Mouse (Mus musculus) small intestine, adult 2 months (tissue): Measurements from ENCODE around the gene Mal. TPM values are rescaled to one million over a fixed set of nuclear protein-coding genes. Genes with fewer than 3 reads are reported as not detected.
A peak's percentile ranks its signal among the peaks of the same experiment; 100 is the strongest.

ENCODE experiments used
- H3K27ac ChIP-seq: fragments of 200-500 bp; 2 replicates; pipeline ENCODE4 v1.5.1; 2012; ENCODE audit warnings: low read depth, low read length, control low read depth, inconsistent platforms; ENCODE audit not compliant: insufficient read depth
- H3K27me3 ChIP-seq: fragments of 200-500 bp; 2 replicates; pipeline ENCODE4 v1.6.1; 2012; ENCODE audit warnings: mild to moderate bottlenecking, moderate library complexity, low read length, inconsistent platforms; ENCODE audit not compliant: control insufficient read depth, insufficient read depth
- H3K36me3 ChIP-seq: fragments of 200-500 bp; 2 replicates; pipeline ENCODE4 v1.6.1; 2012; ENCODE audit warnings: mild to moderate bottlenecking, low read length, control low read depth, inconsistent platforms; ENCODE audit not compliant: control insufficient read depth, insufficient read depth
- H3K4me1 ChIP-seq: fragments of 200-500 bp; 2 replicates; pipeline ENCODE4 v1.6.1; 2012; ENCODE audit warnings: low read length, inconsistent platforms, mixed read lengths; ENCODE audit not compliant: control insufficient read depth, insufficient read depth, insufficient read length
- H3K4me3 ChIP-seq: fragments of 200-500 bp; 2 replicates; pipeline ENCODE4 v1.5.1; 2012; ENCODE audit warnings: low read depth, mild to moderate bottlenecking, control low read depth, inconsistent platforms, low read length, moderate library complexity
- CTCF ChIP-seq: fragments of 200-500 bp; IDR thresholded peaks from 2 replicates; pipeline ENCODE4 v1.5.1; 2012; ENCODE audit warnings: low read depth, mild to moderate bottlenecking, control low read depth, inconsistent platforms, low read length, moderate library complexity, mixed read lengths; ENCODE audit not compliant: insufficient replicate concordance, insufficient read length; ENCODE audit errors: extremely low read depth
- POLR2A ChIP-seq: fragments of 200-500 bp; IDR thresholded peaks from 2 replicates; pipeline ENCODE4 v1.6.1; 2012; ENCODE audit warnings: low read depth, mild to moderate bottlenecking, control low read depth, inconsistent platforms, low read length, moderate library complexity
- WGBS: fragments of 180-500 bp; shearing (Covaris S2); methylation state at CpG from one replicate; pipeline ENCODE4 v1.1.7; 2018; 5-methylcytosine and 5-hydroxymethylcytosine counted together
- polyA plus RNA-seq: library from polyadenylated mRNA; depleted of rRNA; stranded (reverse); fragments of >200 nt; gene quantifications from 2 replicates; pipeline ENCODE4 v1.2.3, GENCODE M21; 2012; rRNA removed

Mal gene
- 0.37 and 17.1 TPM in 2 replicates for polyA plus RNA-seq

- Histone ChIP-seq H3K27me3 (peaks cover 27% of the 10 kb centered on the region), H3K36me3 (no peaks in the 10 kb centered on the region), H3K4me1 (peaks cover 4% of the 10 kb centered on the region; the same call in 1 of the 2 replicates), H3K4me3 (peak within 1 kb of the TSS; percentile 52), H3K27ac (no peak within 1 kb of the TSS)
- 1% methylated on average over 43 of the region's 43 CpGs for WGBS
- TF ChIP-seq CTCF: no peak
- no peak for TF ChIP-seq POLR2A
Measured at GRCm38 (mm10) chr2:127656086-127656720, at the start of gene Mal. Mal (minus strand) TSS chr2:127656695.

GRCm38 (mm10) chr2:127705267-127705666, 48.8 kb upstream of the Mal start:
- H3K27ac ChIP-seq: no peak overlapping the region
- H3K4me3 ChIP-seq: no peak overlapping the region
- WGBS: 92% methylated on average over 6 of the region's 6 CpGs
- no peaks in the 10 kb centered on the region for H3K4me1 ChIP-seq
- no peaks in the 10 kb centered on the region for H3K27me3 ChIP-seq
- H3K36me3 ChIP-seq: peaks cover 29% of the 10 kb centered on the region
- no peak for TF ChIP-seq CTCF
- TF ChIP-seq POLR2A: no peak

- no peak overlapping the region for H3K27ac ChIP-seq
- H3K36me3 ChIP-seq: no peaks in the 10 kb centered on the region
- no peaks in the 10 kb centered on the region for H3K4me1 ChIP-seq
- H3K27me3 ChIP-seq: no peaks in the 10 kb centered on the region
- no peak overlapping the region for H3K4me3 ChIP-seq
- no peak for TF ChIP-seq POLR2A
- no peak for TF ChIP-seq CTCF
- WGBS: 82% methylated on average over 4 of the region's 4 CpGs
Measured at GRCm38 (mm10) chr2:127689239-127689638, 32.7 kb upstream of the Mal start.

GRCm38 (mm10) chr2:127683687-127684331, 27.3 kb upstream of the Mal start:
- no peaks in the 10 kb centered on the region for H3K36me3 ChIP-seq
- TF ChIP-seq POLR2A: no peak
- TF ChIP-seq CTCF: peak; percentile 66; the same call in 1 of the 2 replicates
- 39% methylated on average over 12 of the region's 12 CpGs for WGBS
- H3K27ac ChIP-seq: no peak overlapping the region
- no peaks in the 10 kb centered on the region for H3K27me3 ChIP-seq
- H3K4me3 ChIP-seq: no peak overlapping the region
- H3K4me1 ChIP-seq: no peaks in the 10 kb centered on the region

- Histone ChIP-seq H3K4me3 (no peak overlapping the region), H3K27ac (no peak overlapping the region), H3K27me3 (no peaks in the 10 kb centered on the region), H3K4me1 (no peaks in the 10 kb centered on the region; the same call in 1 of the 2 replicates), H3K36me3 (no peaks in the 10 kb centered on the region)
- WGBS: 5% methylated on average over 2 of the region's 2 CpGs
- TF ChIP-seq POLR2A: no peak
- peak; percentile 47; the same call in 1 of the 2 replicates for TF ChIP-seq CTCF
Measured at GRCm38 (mm10) chr2:127667843-127668506, 11.5 kb upstream of the Mal start.

GRCm38 (mm10) chr2:127667015-127667414, 10.5 kb upstream of the Mal start:
- H3K36me3 ChIP-seq: no peaks in the 10 kb centered on the region
- no peaks in the 10 kb centered on the region for H3K27me3 ChIP-seq
- H3K4me1 ChIP-seq: no peaks in the 10 kb centered on the region; the same call in 1 of the 2 replicates
- no peak overlapping the region for H3K4me3 ChIP-seq
- no peak for TF ChIP-seq CTCF
- no peak for TF ChIP-seq POLR2A
- H3K27ac ChIP-seq: no peak overlapping the region

GRCm38 (mm10) chr2:127662708-127663107, 6.2 kb upstream of the Mal start:
- no peaks in the 10 kb centered on the region; the same call in 1 of the 2 replicates for H3K4me1 ChIP-seq
- no peak overlapping the region for H3K4me3 ChIP-seq
- 8% methylated on average over 2 of the region's 2 CpGs for WGBS
- TF ChIP-seq POLR2A: no peak
- no peak for TF ChIP-seq CTCF
- H3K27me3 ChIP-seq: peaks cover 1% of the 10 kb centered on the region; the same call in 1 of the 2 replicates
- no peak overlapping the region for H3K27ac ChIP-seq
- H3K36me3 ChIP-seq: no peaks in the 10 kb centered on the region
